Mouse (Mus musculus) heart, adult 2 months (tissue): ENCODE measurements around the gene Zfp160. TPM values are rescaled to one million over a fixed set of nuclear protein-coding genes. Genes with fewer than 3 reads are reported as not detected.
"Not testable (repeated sequence)": the region's sequence is repeated elsewhere in the genome, so short reads cannot be mapped to it uniquely, and the experiment has no call there.

Experiments
- DNase-seq, 2 experiments: peaks; one replicate each; pipeline ENCODE4 v3.0.0; 2021
- H3K27ac ChIP-seq: fragments of 200-600 bp; 2 replicates; pipeline ENCODE4 v1.8.1; 2022
- H3K27me3 ChIP-seq: fragments of 200-500 bp; 2 replicates; pipeline ENCODE4 v1.6.1; 2012; ENCODE audit warnings: mild to moderate bottlenecking, low read length, inconsistent platforms, mixed read lengths; ENCODE audit not compliant: control insufficient read depth, insufficient read depth
- H3K36me3 ChIP-seq: fragments of 200-500 bp; 2 replicates; pipeline ENCODE4 v1.6.1; 2012; ENCODE audit warnings: low read length, inconsistent platforms; ENCODE audit not compliant: control insufficient read depth, insufficient read depth
- H3K4me1 ChIP-seq: fragments of 200-500 bp; 2 replicates; pipeline ENCODE4 v1.6.1; 2011; ENCODE audit warnings: low read length; ENCODE audit not compliant: control insufficient read depth, insufficient read depth
- H3K4me3 ChIP-seq: fragments of 200-600 bp; 2 replicates; pipeline ENCODE4 v1.8.1; 2022
- H3K79me2 ChIP-seq: fragments of 200-500 bp; replicated peaks from 2 replicates; pipeline ENCODE4 v1.6.1; 2012; ENCODE audit warnings: mild to moderate bottlenecking, inconsistent platforms, low read length, moderate library complexity, mixed read lengths; ENCODE audit not compliant: control insufficient read depth, insufficient read depth
- H3K9ac ChIP-seq: fragments of 200-500 bp; 2 replicates; pipeline ENCODE4 v1.6.1; 2012; ENCODE audit warnings: low read depth, mild to moderate bottlenecking, control low read depth, inconsistent platforms, low read length, mixed read lengths
- CTCF ChIP-seq: fragments of 200-600 bp; IDR thresholded peaks from 2 replicates; pipeline ENCODE4 v1.8.1; 2022; ENCODE audit warnings: antibody characterized with exemption, mild to moderate bottlenecking, moderate library complexity
- EP300 ChIP-seq: fragments of 200-500 bp; IDR thresholded peaks from 2 replicates; pipeline ENCODE4 v1.6.1; 2011; ENCODE audit warnings: low read depth, low read length, control low read depth; ENCODE audit not compliant: insufficient read depth
- POLR2A ChIP-seq: fragments of 200-500 bp; IDR thresholded peaks from 2 replicates; pipeline ENCODE4 v1.6.1; 2011; ENCODE audit warnings: mild to moderate bottlenecking, low read depth, low read length, control low read depth; ENCODE audit not compliant: insufficient read depth
- WGBS: fragments of 180-500 bp; shearing (Covaris S2); methylation state at CpG from one replicate; pipeline ENCODE4 v1.1.7; 2018; 5-methylcytosine and 5-hydroxymethylcytosine counted together
- intact Hi-C: fragments of 180-260 bp; cut with DNase I; formaldehyde crosslinking; loops from one replicate; pipeline ENCODE4 v1.15.1; 2025
- polyA plus RNA-seq: library from polyadenylated mRNA; depleted of rRNA; stranded (reverse); fragments of >200 nt; gene quantifications from 2 replicates; pipeline ENCODE4 v1.2.3, GENCODE M21; 2012; rRNA removed
- total RNA-seq, 2 experiments: library from RNA; stranded (reverse); gene quantifications; 2 replicates each; pipeline ENCODE4 v1.2.3; 2021

Zfp160 gene
- total and polyA plus RNA-seq, 3 experiments: 3.4 to 8.6 (median 8.6) TPM

DNA sequence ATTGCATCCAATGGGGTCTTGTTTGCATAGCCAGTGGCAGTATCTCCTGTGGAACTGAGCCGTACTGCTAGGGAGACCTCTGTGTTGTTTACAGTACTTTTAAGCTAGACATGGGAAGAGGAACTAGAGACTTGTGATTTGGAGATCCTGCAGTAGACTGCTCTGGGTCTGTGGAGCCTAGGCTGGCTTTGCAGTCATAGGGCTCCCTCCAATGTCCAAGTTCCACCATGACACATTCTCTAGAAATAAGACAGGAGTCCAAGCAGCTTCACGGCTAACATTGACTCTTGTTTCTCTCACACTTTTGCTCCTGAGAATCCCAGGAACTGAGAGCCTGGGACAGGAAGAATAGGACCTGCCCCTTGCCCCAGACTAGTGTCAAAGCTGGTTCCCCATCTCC, 44.6 kb downstream of the Zfp160 start:
- TF ChIP-seq POLR2A: no peak
- peak; percentile 57 for TF ChIP-seq CTCF
- TF ChIP-seq EP300: 0 out of 2 replicates have a peak, but pooled peaks have one; percentile 16
- Histone ChIP-seq H3K4me1 (peaks cover 6% of the 10 kb centered on the region; the same call in 1 of the 2 replicates), H3K27ac (no peak overlapping the region), H3K9ac (no peak overlapping the region), H3K4me3 (no peak overlapping the region), H3K27me3 (no peaks in the 10 kb centered on the region), H3K79me2 (no peaks in the 10 kb centered on the region), H3K36me3 (no peaks in the 10 kb centered on the region)
- DNase-seq: no peak
- intact Hi-C loops: loop anchor here (10.0 kb wide), 1 partner anchor 52 kb away; no protein-coding TSS in a partner anchor
- 51% methylated on average over 2 of the region's 2 CpGs for WGBS

DNA sequence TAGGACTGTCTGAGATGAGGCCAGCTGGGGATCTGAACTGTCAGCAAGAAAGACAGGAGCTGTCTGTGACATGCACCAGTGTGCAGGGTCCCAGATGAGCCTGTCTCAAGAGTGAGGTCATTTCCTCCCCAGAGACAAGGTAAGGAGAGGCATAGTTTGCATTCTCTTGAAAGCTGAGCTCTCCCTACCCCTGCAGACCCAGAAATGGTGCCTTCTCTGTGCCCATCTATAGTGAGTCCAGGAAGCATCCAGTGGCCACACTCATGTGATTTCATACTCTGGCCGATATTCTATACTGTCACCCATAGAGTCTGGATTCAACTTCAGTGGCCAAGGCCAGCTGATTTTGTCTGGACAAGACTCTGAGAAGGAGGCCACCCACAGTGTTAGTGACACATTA, 46.4 kb downstream of the Zfp160 start:
- intact Hi-C loops: loop anchor here (10.0 kb wide), 1 partner anchor 50 kb away; no protein-coding TSS in a partner anchor
- H3K36me3 ChIP-seq, H3K4me3 ChIP-seq, H3K79me2 ChIP-seq, H3K4me1 ChIP-seq, H3K9ac ChIP-seq, H3K27ac ChIP-seq, DNase-seq, H3K27me3 ChIP-seq: not testable (repeated sequence)
- 74% methylated on average over 1 of the region's 1 CpGs for WGBS

DNA sequence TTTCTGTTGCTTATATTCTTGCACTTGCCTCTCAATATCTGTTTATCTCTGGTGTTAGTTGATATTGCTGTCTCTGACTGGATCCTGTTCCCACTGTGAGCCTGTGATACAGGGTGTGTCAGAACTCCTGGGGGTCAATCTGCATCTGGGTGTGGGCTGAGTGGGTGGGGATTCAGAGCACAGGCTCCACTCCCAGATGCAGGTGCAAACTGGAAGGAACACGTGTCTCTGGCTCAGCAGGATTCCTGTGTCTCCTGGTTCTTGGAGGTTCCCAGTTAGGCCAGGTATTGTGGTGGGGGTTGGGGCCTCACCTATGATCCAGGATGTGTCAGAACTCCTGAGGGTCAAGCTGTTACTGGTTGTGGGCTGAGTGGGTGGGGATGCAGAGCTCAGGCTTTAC, 56.8 kb downstream of the Zfp160 start:
- Histone ChIP-seq H3K36me3 (no peaks in the 10 kb centered on the region), H3K27ac (no peak overlapping the region), H3K4me3 (no peak overlapping the region), H3K4me1 (peaks cover 3% of the 10 kb centered on the region; the same call in 1 of the 2 replicates), H3K79me2 (no peaks in the 10 kb centered on the region), H3K9ac (no peak overlapping the region), H3K27me3 (no peaks in the 10 kb centered on the region)
- TF ChIP-seq POLR2A (no peak), EP300 (no peak), CTCF (no peak)
- 35% methylated on average over 1 of the region's 1 CpGs for WGBS
- intact Hi-C loops: no loop called here
- no peak for DNase-seq

DNA sequence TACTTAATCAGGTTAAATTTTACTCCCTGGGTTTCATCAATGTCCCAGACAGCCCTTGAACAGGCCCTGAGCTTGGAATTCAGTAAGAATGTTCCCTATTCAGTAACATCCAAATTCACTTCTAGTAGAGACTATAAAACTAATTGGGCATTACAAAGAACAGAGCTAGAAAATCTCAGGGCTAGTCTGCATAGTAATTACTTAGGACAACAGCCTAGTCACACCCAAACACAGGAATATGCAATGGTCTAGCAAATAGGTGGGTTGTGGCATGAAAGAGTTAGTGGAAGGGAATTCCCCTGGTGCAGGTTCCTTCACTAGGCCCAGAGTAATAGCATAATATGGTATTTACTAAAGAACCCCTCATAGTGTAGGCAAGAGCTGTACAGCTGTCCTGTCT, 58.3 kb downstream of the Zfp160 start:
- Histone ChIP-seq H3K4me1 (peaks cover 3% of the 10 kb centered on the region; the same call in 1 of the 2 replicates), H3K27me3 (no peaks in the 10 kb centered on the region), H3K27ac (no peak overlapping the region), H3K79me2 (no peaks in the 10 kb centered on the region), H3K36me3 (no peaks in the 10 kb centered on the region), H3K4me3 (no peak overlapping the region), H3K9ac (no peak overlapping the region)
- no peak for DNase-seq
- intact Hi-C loops: no loop called here
- TF ChIP-seq CTCF: no peak
- no peak for TF ChIP-seq POLR2A
- no peak for TF ChIP-seq EP300

DNA sequence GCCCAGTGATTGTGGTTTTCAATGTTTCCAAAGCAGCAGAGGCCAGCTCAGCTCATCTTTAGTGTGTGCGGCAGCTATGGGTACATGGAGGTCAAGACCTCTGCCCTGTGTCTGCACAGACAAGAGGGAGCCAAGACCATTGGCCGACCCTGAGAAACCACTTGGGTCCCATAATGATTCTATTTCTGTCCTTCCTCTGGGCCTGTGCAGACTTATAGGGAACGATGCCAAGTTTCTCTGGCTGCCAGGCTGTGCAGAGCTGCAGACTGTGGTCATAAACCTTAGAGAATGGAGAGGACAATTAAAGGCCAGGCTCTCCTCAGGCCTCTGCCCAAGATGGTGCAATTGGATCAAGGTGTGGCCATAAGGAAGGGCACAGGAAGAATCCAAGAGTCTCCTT, 60.7 kb downstream of the Zfp160 start:
- H3K27ac ChIP-seq, H3K4me1 ChIP-seq, H3K27me3 ChIP-seq, DNase-seq, H3K36me3 ChIP-seq, H3K9ac ChIP-seq, H3K4me3 ChIP-seq, H3K79me2 ChIP-seq, intact Hi-C loops: not testable (repeated sequence)
- WGBS: no CpG with 5 or more reads among the region's 3 CpGs

DNA sequence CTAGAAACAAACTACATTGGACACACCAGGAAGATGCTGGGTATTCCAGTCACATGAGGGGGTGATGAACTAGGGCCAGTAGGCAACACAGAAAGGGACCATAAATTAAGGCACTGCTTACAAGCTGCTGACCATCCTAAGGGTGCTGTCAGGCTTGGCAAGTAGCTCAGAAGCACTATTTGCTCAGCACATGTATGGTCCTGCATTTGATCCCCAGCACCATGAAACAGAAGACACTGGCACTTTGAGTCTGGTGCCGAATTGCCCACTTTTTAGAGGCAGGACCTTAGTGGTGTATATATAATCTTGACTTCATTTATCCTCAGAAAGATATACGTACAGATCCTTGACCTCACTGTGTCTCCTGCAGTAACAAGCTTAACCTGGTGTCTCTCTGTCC, 62.3 kb downstream of the Zfp160 start:
- H3K9ac ChIP-seq, H3K27ac ChIP-seq, DNase-seq, H3K4me3 ChIP-seq, H3K27me3 ChIP-seq, H3K36me3 ChIP-seq, intact Hi-C loops, H3K4me1 ChIP-seq, H3K79me2 ChIP-seq: not testable (repeated sequence)
- 84% methylated on average over 2 of the region's 2 CpGs for WGBS

Other genes with a start within 250 kb of the Zfp160 start
- not detected for gene Vmn1r228, start 222.7 kb upstream of the Zfp160 start, total RNA-seq
- not detected in 2 replicates for gene Vmn1r228, start 222.7 kb upstream of the Zfp160 start, polyA plus RNA-seq
- under 1 TPM in 1 of 2 experiments, not detected in 1; 0.02 TPM for gene Vmn1r229, start 197.3 kb upstream of the Zfp160 start, total RNA-seq
- gene Vmn1r229, start 197.3 kb upstream of the Zfp160 start, polyA plus RNA-seq: not detected in 2 replicates
- not detected for gene Vmn1r230, start 168.5 kb upstream of the Zfp160 start, total RNA-seq
- gene Vmn1r230, start 168.5 kb upstream of the Zfp160 start, polyA plus RNA-seq: not detected in 2 replicates
- gene Vmn1r231, start 103.8 kb upstream of the Zfp160 start, total RNA-seq: not detected
- not detected in 2 replicates for gene Vmn1r231, start 103.8 kb upstream of the Zfp160 start, polyA plus RNA-seq
- gene Vmn1r232, start 89.2 kb upstream of the Zfp160 start, total RNA-seq: not detected
- gene Vmn1r232, start 89.2 kb upstream of the Zfp160 start, polyA plus RNA-seq: not detected in 2 replicates
- gene Ppp2r1a, start 63.6 kb upstream of the Zfp160 start, total RNA-seq: 100 to 1,000 TPM; 167 to 188 TPM
- gene Ppp2r1a, start 63.6 kb upstream of the Zfp160 start, polyA plus RNA-seq: 251 and 323 TPM in 2 replicates
- gene Vmn1r233, start 12.4 kb upstream of the Zfp160 start, total RNA-seq: not detected
- not detected in 2 replicates for gene Vmn1r233, start 12.4 kb upstream of the Zfp160 start, polyA plus RNA-seq
- gene Vmn1r234, start 217.2 kb downstream of the Zfp160 start, total RNA-seq: not detected
- gene Vmn1r234, start 217.2 kb downstream of the Zfp160 start, polyA plus RNA-seq: not detected in 2 replicates
- gene Vmn1r235, start 247.5 kb downstream of the Zfp160 start, total RNA-seq: not detected
- not detected in 2 replicates for gene Vmn1r235, start 247.5 kb downstream of the Zfp160 start, polyA plus RNA-seq